Mouse (Mus musculus) liver, embryonic 14.5 days (tissue): Measurements from ENCODE around the gene Mvp.

ENCODE experiments used
- CTCF ChIP-seq: IDR thresholded peaks from 2 replicates; pipeline ENCODE4 v1.5.1; 2016; ENCODE audit warnings: antibody characterized with exemption, low read depth, control low read depth
- EP300 ChIP-seq: IDR thresholded peaks from 2 replicates; pipeline ENCODE4 v1.6.1; 2016; ENCODE audit warnings: antibody characterized with exemption, low read depth

DNA sequence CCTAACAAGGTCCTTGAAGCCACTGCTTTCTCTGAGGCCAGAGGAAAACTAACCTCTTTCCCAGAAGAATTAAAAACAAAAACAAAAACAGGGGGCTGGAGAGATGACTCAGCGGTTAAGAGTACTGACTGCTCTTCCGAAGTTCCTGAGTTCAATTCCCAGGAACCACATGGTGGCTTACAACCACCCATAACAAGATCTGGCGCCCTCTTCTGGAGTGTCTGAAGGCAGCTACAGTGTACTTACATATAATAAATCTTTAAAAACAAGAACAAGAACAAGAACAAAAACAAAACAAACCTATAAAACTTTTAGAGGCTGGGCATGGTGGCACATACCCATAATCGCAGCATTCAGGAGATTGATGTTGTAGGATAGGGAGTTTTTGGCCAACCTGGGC, 18.0 kb downstream of the Mvp start:
- peak; percentile 42; the same call in 1 of the 2 replicates for TF ChIP-seq CTCF
- TF ChIP-seq EP300, result no peak
